Mouse (Mus musculus): ENCODE measurements at regions not wholly inside any gene's neighbourhood (a gene's known extent, or its start where the extent isn't known, plus 50 kb on each side); places are given as distances from the start of the nearest gene placed in this dataset.

DNA sequence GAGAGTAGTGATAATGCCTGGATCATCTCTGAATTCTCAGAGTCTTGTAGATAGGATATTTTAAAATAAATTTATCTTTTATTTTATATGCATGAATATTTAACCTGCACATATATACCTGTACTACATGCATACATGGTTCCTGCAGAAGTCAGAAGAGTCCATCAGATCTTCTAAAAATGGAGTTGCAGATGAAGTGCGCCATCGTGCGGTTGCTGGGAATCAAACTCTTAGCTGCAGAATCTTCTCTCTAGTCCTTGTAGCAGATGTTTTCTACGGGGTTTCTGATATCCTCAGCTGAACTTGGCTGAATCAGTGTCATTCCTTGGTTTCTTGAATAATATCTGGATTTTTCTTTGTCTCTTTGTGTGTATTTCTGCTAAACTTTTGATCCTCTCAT is 74.8 kb upstream of the Fam92a start:
- no peak for TF ChIP-seq GATA1 (IDR thresholded peaks at IDR 0.05; ENCODE audit: borderline replicate concordance, low read length)
- TF ChIP-seq FLI1 (IDR thresholded peaks at IDR 0.05; ENCODE audit: low read length), result no peak

All from megakaryocyte, embryonic 14.5 days (primary cell).